ENCODE assay signal across 11 mouse cellular contexts in the genomic region with DNA sequence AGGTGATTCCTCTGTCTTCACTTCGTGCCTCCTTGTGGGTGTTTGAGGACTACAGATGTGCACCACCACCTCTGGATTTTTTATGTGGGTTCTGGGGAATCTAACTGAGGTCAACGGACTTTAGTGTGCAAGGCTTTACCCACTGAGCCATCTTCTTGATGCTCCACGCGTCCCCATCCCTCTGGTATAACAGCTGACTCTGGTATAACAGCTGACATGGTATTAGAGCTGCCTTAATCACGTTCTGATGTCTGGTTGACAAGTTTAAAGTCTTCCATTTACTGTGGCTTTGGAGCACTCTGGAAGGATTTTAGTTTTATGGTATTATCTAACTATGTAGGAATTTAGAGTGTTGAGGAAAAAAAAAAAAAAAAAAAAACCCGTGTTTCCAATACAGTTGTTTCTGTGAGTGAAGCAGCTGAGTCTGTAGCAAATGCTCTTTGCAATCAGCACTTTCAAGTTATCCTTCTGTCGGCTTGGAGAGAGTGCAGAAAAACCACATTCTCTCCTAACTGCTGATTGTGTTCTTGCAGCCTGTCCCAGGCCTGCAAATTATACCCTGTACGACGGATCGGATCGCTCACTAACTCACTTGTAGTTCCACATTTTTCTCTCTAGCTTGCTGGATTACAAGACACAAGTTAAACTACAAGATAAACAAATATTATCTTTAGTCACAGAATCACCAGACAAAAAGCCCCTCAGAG.
DNase-seq lines count a peak whose midpoint lies in the region; ATAC-seq and TF ChIP-seq lines count a peak whose summit lies in the region.
"Had no signal": no experiment of that assay in that cellular context is flagged by ENCODE, and none has a peak within 500 bp of the region (broad histone marks: within the 10 kb centered on the region; RNA-seq: fewer than 3 reads in every experiment).

No protein-coding gene starts in this region.

- TF ChIP-seq CTCF in forebrain, postnatal 0 days (IDR thresholded peaks at IDR 0.05; ENCODE audit: low read depth), result no peak
- TF ChIP-seq CTCF in lung, embryonic 14.5 days (IDR thresholded peaks at IDR 0.05; ENCODE audit: low read depth), result no peak

- H3K27ac ChIP-seq in forebrain, postnatal 0 days (ENCODE audit: low read depth, low read length), result no peak overlapping the region
- no peak overlapping the region for H3K27ac ChIP-seq in forebrain, embryonic 12.5 days
- H3K27ac ChIP-seq in lung, embryonic 14.5 days (ENCODE audit: low read depth), result peak overlapping the region; percentile 2
- H3K27ac ChIP-seq in intestine, embryonic 15.5 days, result peak overlapping the region; percentile 13; the same call in 1 of the 2 replicates
- peak overlapping the region; percentile 67 for H3K27ac ChIP-seq in stomach, embryonic 15.5 days
- H3K27ac ChIP-seq: heart, embryonic 13.5 days; liver, embryonic 13.5 days had no signal

- H3K4me3 ChIP-seq in forebrain, postnatal 0 days (ENCODE audit: low read depth, low read length), result no peak overlapping the region
- H3K4me3 ChIP-seq in forebrain, embryonic 12.5 days (replicated peaks), result no peak overlapping the region
- no peak overlapping the region for H3K4me3 ChIP-seq in lung, embryonic 14.5 days (ENCODE audit: low read depth, low read length)
- H3K4me3 ChIP-seq in intestine, embryonic 15.5 days (replicated peaks), result no peak overlapping the region
- H3K4me3 ChIP-seq in stomach, embryonic 15.5 days (replicated peaks), result no peak overlapping the region

- H3K9ac ChIP-seq in forebrain, postnatal 0 days, result no peak overlapping the region
- H3K9ac ChIP-seq in forebrain, embryonic 12.5 days, result no peak overlapping the region
- no peak overlapping the region; the same call in 1 of the 2 replicates for H3K9ac ChIP-seq in lung, embryonic 14.5 days
- no peak overlapping the region for H3K9ac ChIP-seq in intestine, embryonic 15.5 days
- H3K9ac ChIP-seq in stomach, embryonic 15.5 days, result no peak overlapping the region

- peak; percentile 33 for ATAC-seq in forebrain, postnatal 0 days
- ATAC-seq in forebrain, embryonic 12.5 days (ENCODE audit: low FRiP score), result no peak
- no peak for ATAC-seq in lung, embryonic 14.5 days (ENCODE audit: insufficient read depth)
- ATAC-seq in intestine, embryonic 15.5 days, result peak; percentile 34; the same call in 1 of the 2 replicates
- no peak for ATAC-seq in stomach, embryonic 15.5 days (ENCODE audit: insufficient read depth, low FRiP score, low read depth)

- H3K36me3 ChIP-seq in forebrain, postnatal 0 days (ENCODE audit: insufficient read depth), result no peaks in the 10 kb centered on the region
- no peaks in the 10 kb centered on the region for H3K36me3 ChIP-seq in forebrain, embryonic 12.5 days (replicated peaks)
- H3K36me3 ChIP-seq in lung, embryonic 14.5 days (ENCODE audit: insufficient read depth), result no peaks in the 10 kb centered on the region
- no peaks in the 10 kb centered on the region for H3K36me3 ChIP-seq in intestine, embryonic 15.5 days
- no peaks in the 10 kb centered on the region for H3K36me3 ChIP-seq in stomach, embryonic 15.5 days
- H3K36me3 ChIP-seq: heart, embryonic 13.5 days; liver, embryonic 13.5 days had no signal

- H3K4me1 ChIP-seq in forebrain, postnatal 0 days (ENCODE audit: insufficient read depth), result no peaks in the 10 kb centered on the region
- peaks cover 12% of the 10 kb centered on the region for H3K4me1 ChIP-seq in forebrain, embryonic 12.5 days
- no peaks in the 10 kb centered on the region for H3K4me1 ChIP-seq in lung, embryonic 14.5 days (ENCODE audit: insufficient read depth)
- H3K4me1 ChIP-seq in intestine, embryonic 15.5 days (replicated peaks), result 0 out of 2 replicates have a peak, but pooled peaks cover 10% of the 10 kb centered on the region
- peaks cover 3% of the 10 kb centered on the region; the same call in 1 of the 2 replicates for H3K4me1 ChIP-seq in stomach, embryonic 15.5 days

- peak; percentile 27 for DNase-seq in forebrain, postnatal 0 days
- peak; percentile 31 for DNase-seq in lung, embryonic 14.5 days
- no peak for DNase-seq in lung, postnatal 25 days (ENCODE audit: low spot score)
- no peak for DNase-seq in kidney, postnatal 25 days
- no peak for DNase-seq in adrenal gland, adult 8-10 months
- DNase-seq: cerebellum, adult 2 months; liver, embryonic 13.5 days had no signal

- no peaks in the 10 kb centered on the region for H3K9me3 ChIP-seq in forebrain, postnatal 0 days (ENCODE audit: low read length)
- no peaks in the 10 kb centered on the region for H3K9me3 ChIP-seq in forebrain, embryonic 12.5 days
- no peaks in the 10 kb centered on the region for H3K9me3 ChIP-seq in lung, embryonic 14.5 days (ENCODE audit: low read depth, low read length)
- no peaks in the 10 kb centered on the region for H3K9me3 ChIP-seq in intestine, embryonic 15.5 days
- no peaks in the 10 kb centered on the region for H3K9me3 ChIP-seq in stomach, embryonic 15.5 days
- H3K9me3 ChIP-seq: heart, embryonic 13.5 days; liver, embryonic 13.5 days had no signal

- no peaks in the 10 kb centered on the region for H3K27me3 ChIP-seq in forebrain, postnatal 0 days (ENCODE audit: insufficient read depth, low read length)
- H3K27me3 ChIP-seq in forebrain, embryonic 12.5 days, result peaks cover 30% of the 10 kb centered on the region; the same call in 1 of the 2 replicates
- no peaks in the 10 kb centered on the region for H3K27me3 ChIP-seq in lung, embryonic 14.5 days (ENCODE audit: insufficient read depth, low read length)
- no peaks in the 10 kb centered on the region for H3K27me3 ChIP-seq in intestine, embryonic 15.5 days (replicated peaks)
- H3K27me3 ChIP-seq in stomach, embryonic 15.5 days (replicated peaks), result no peaks in the 10 kb centered on the region
- H3K27me3 ChIP-seq: heart, embryonic 13.5 days; liver, embryonic 13.5 days had no signal

- 56% methylated on average over 11 of the region's 11 CpGs for WGBS in forebrain, postnatal 0 days
- 77% methylated on average over 11 of the region's 11 CpGs for WGBS in forebrain, embryonic 12.5 days
- 49% methylated on average over 11 of the region's 11 CpGs for WGBS in lung, embryonic 14.5 days
- 59% methylated on average over 11 of the region's 11 CpGs for WGBS in intestine, embryonic 15.5 days
- 55% methylated on average over 11 of the region's 11 CpGs for WGBS in stomach, embryonic 15.5 days

- H3K4me2 ChIP-seq in forebrain, postnatal 0 days (ENCODE audit: low read depth), result no peak overlapping the region
- no peak overlapping the region for H3K4me2 ChIP-seq in forebrain, embryonic 12.5 days
- no peak overlapping the region for H3K4me2 ChIP-seq in lung, embryonic 14.5 days
- no peak overlapping the region for H3K4me2 ChIP-seq in intestine, embryonic 15.5 days (replicated peaks)
- no peak overlapping the region for H3K4me2 ChIP-seq in stomach, embryonic 15.5 days

Comparison
In these comparisons a context has a peak if more than half of its experiments do, and no peak if none do; other contexts are left out.
1. ATAC-seq: peak in forebrain, postnatal 0 days (single experiment) and intestine, embryonic 15.5 days (single experiment); none in forebrain, embryonic 12.5 days (single experiment), lung, embryonic 14.5 days (single experiment) and stomach, embryonic 15.5 days (single experiment).
2. DNase-seq: peak in forebrain, postnatal 0 days (single experiment) and lung, embryonic 14.5 days (single experiment); none in lung, postnatal 25 days (single experiment), kidney, postnatal 25 days (0 of 2) and adrenal gland, adult 8-10 months (single experiment).
3. H3K27ac ChIP-seq: peak in lung, embryonic 14.5 days (single experiment), intestine, embryonic 15.5 days (single experiment) and stomach, embryonic 15.5 days (single experiment); none in forebrain, postnatal 0 days (single experiment) and forebrain, embryonic 12.5 days (single experiment).